In the genomic region with DNA sequence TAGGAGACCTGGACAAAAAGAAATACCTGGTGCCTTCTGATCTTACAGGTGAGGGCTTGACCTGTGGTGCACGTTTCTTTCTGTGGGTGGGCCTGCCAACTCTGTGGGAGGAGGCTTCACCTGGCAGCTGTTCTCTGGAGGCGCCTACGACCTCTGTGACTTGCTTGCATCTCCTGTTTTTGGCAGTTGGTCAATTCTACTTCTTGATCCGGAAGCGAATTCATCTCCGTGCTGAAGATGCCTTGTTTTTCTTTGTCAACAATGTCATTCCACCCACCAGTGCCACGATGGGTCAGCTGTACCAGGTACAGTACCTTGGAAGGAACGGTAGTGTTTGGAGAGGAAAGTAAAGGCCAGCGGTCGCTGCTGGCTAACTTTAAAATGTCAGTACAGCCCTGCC, we compare ENCODE assay signal across 8 mouse cellular contexts. TPM values are rescaled to one million over a fixed set of nuclear protein-coding genes. Genes with fewer than 3 reads are reported as not detected.
DNase-seq lines count a peak whose midpoint lies in the region; ATAC-seq and TF ChIP-seq lines count a peak whose summit lies in the region.

No protein-coding gene starts in this region.

- WGBS in spleen, adult 2 months = 75% methylated on average over 10 of the region's 10 CpGs
- 71% methylated on average over 10 of the region's 10 CpGs for WGBS in heart, embryonic 16.5 days
- WGBS in limb, embryonic 13.5 days = 84% methylated on average over 10 of the region's 10 CpGs
- 77% methylated on average over 10 of the region's 10 CpGs for WGBS in stomach, embryonic 14.5 days

- H3K27ac ChIP-seq in spleen, adult 2 months (ENCODE audit: insufficient read depth, low read length) = no peak overlapping the region
- H3K27ac ChIP-seq in heart, embryonic 16.5 days (ENCODE audit: low read length) = no peak overlapping the region
- no peak overlapping the region for H3K27ac ChIP-seq in limb, embryonic 13.5 days
- H3K27ac ChIP-seq in stomach, embryonic 14.5 days (ENCODE audit: low read length) = no peak overlapping the region

- DNase-seq in spleen, adult 2 months (ENCODE audit: low read depth in 1 of 2, low spot score in 2 of 2) = no peak
- no peak for DNase-seq in spleen, postnatal 10 days (ENCODE audit: low spot score in 2 of 2)
- DNase-seq in layer of hippocampus, adult 18-20 months (ENCODE audit: low spot score in 2 of 2) = no peak
- no peak for DNase-seq in frontal cortex, postnatal 25 days (ENCODE audit: low spot score in 2 of 2)
- no peak for DNase-seq in thymus, postnatal 10 days (ENCODE audit: low spot score in 2 of 2)

- TF ChIP-seq CTCF in spleen, adult 2 months (IDR thresholded peaks at IDR 0.05; ENCODE audit: extremely low read depth, insufficient read depth, insufficient read length, insufficient replicate concordance) = no peak

- peak overlapping the region; percentile 93 for H3K4me2 ChIP-seq in heart, embryonic 16.5 days (ENCODE audit: low read depth, low read length)
- H3K4me2 ChIP-seq in limb, embryonic 13.5 days (replicated peaks) = peak overlapping the region; percentile 72
- H3K4me2 ChIP-seq in stomach, embryonic 14.5 days (replicated peaks; ENCODE audit: low read depth, low read length) = peak overlapping the region; percentile 63

- H3K4me3 ChIP-seq in spleen, adult 2 months (ENCODE audit: extremely low read depth, insufficient read depth, insufficient read length) = peak overlapping the region; percentile 37; the same call in 1 of the 2 replicates
- peak overlapping the region; percentile 96 for H3K4me3 ChIP-seq in heart, embryonic 16.5 days (ENCODE audit: low read length)
- H3K4me3 ChIP-seq in limb, embryonic 13.5 days = peak overlapping the region; percentile 80
- H3K4me3 ChIP-seq in stomach, embryonic 14.5 days (ENCODE audit: low read depth, low read length) = peak overlapping the region; percentile 74

- peak overlapping the region; percentile 96 for H3K9ac ChIP-seq in heart, embryonic 16.5 days (ENCODE audit: low read length)
- peak overlapping the region; percentile 89 for H3K9ac ChIP-seq in limb, embryonic 13.5 days
- H3K9ac ChIP-seq in stomach, embryonic 14.5 days (replicated peaks; ENCODE audit: low read depth, low read length) = peak overlapping the region; percentile 81

- no peaks in the 10 kb centered on the region for H3K27me3 ChIP-seq in spleen, adult 2 months (ENCODE audit: control insufficient read depth, insufficient read depth, low read length)
- no peaks in the 10 kb centered on the region for H3K27me3 ChIP-seq in heart, embryonic 16.5 days (ENCODE audit: control insufficient read depth, insufficient read depth, low read length)
- H3K27me3 ChIP-seq in limb, embryonic 13.5 days = no peaks in the 10 kb centered on the region
- H3K27me3 ChIP-seq in stomach, embryonic 14.5 days (ENCODE audit: control insufficient read depth, insufficient read depth, low read length) = no peaks in the 10 kb centered on the region

- no peak for ATAC-seq in heart, embryonic 16.5 days (replicated peaks; ENCODE audit: extremely low read depth, insufficient read depth, low FRiP score)
- ATAC-seq in limb, embryonic 13.5 days (ENCODE audit: low FRiP score, low read depth) = no peak
- no peak for ATAC-seq in stomach, embryonic 14.5 days (ENCODE audit: insufficient number of reproducible peaks, insufficient read depth, low FRiP score, low read depth)

- H3K4me1 ChIP-seq in spleen, adult 2 months (ENCODE audit: control insufficient read depth, insufficient read depth, insufficient read length) = peaks cover 7% of the 10 kb centered on the region; the same call in 1 of the 2 replicates
- peaks cover 20% of the 10 kb centered on the region for H3K4me1 ChIP-seq in heart, embryonic 16.5 days (ENCODE audit: control insufficient read depth, insufficient read depth, low read length)
- H3K4me1 ChIP-seq in limb, embryonic 13.5 days = peaks cover 31% of the 10 kb centered on the region
- H3K4me1 ChIP-seq in stomach, embryonic 14.5 days (ENCODE audit: control insufficient read depth, insufficient read depth, low read length) = peaks cover 10% of the 10 kb centered on the region

- H3K9me3 ChIP-seq in heart, embryonic 16.5 days (replicated peaks; ENCODE audit: control insufficient read depth, low read length) = no peaks in the 10 kb centered on the region
- no peaks in the 10 kb centered on the region for H3K9me3 ChIP-seq in limb, embryonic 13.5 days
- no peaks in the 10 kb centered on the region for H3K9me3 ChIP-seq in stomach, embryonic 14.5 days (ENCODE audit: control insufficient read depth, low read depth, low read length)

- no peak for TF ChIP-seq POLR2A in spleen, adult 2 months (IDR thresholded peaks at IDR 0.05; ENCODE audit: low read depth, low read length)

- H3K36me3 ChIP-seq in spleen, adult 2 months (ENCODE audit: control insufficient read depth, insufficient read depth, low read length) = peaks cover 17% of the 10 kb centered on the region
- peaks cover 37% of the 10 kb centered on the region for H3K36me3 ChIP-seq in heart, embryonic 16.5 days (ENCODE audit: control insufficient read depth, insufficient read depth)
- H3K36me3 ChIP-seq in limb, embryonic 13.5 days = peaks cover 47% of the 10 kb centered on the region
- H3K36me3 ChIP-seq in stomach, embryonic 14.5 days (ENCODE audit: control insufficient read depth, insufficient read depth, low read length) = peaks cover 24% of the 10 kb centered on the region

RNA-seq across cellular contexts. Expression of gene Gabarap, which starts 1.5 kb away (rescaled TPM):
- 235 and 251 TPM in 2 replicates for polyA plus RNA-seq in spleen, adult 2 months (2012; rRNA removed)
- 421 and 428 TPM in 2 replicates for polyA plus RNA-seq in heart, embryonic 16.5 days (2015; fragmentation: Nextera tagmentation; extraction: Ambion mirVana)
- polyA plus RNA-seq in limb, embryonic 13.5 days (2015; fragmentation: Nextera tagmentation; extraction: Ambion mirVana) = 499 and 506 TPM in 2 replicates
- polyA plus RNA-seq in stomach, embryonic 14.5 days (2014; fragmentation: Nextera tagmentation; extraction: Ambion mirVana) = 496 and 523 TPM in 2 replicates
- total RNA-seq in layer of hippocampus, adult 18-20 months (2021) = 100 to 1,000 TPM; 238 to 240 TPM

RNA-seq across cellular contexts. Expression of gene Phf23, which starts 3.2 kb away (rescaled TPM):
- polyA plus RNA-seq in spleen, adult 2 months (2012; rRNA removed) = 13.8 and 21.4 TPM in 2 replicates
- polyA plus RNA-seq in heart, embryonic 16.5 days (2015; fragmentation: Nextera tagmentation; extraction: Ambion mirVana) = 42.0 and 43.9 TPM in 2 replicates
- polyA plus RNA-seq in limb, embryonic 13.5 days (2015; fragmentation: Nextera tagmentation; extraction: Ambion mirVana) = 95.9 and 101 TPM in 2 replicates
- 40.2 and 47.9 TPM in 2 replicates for polyA plus RNA-seq in stomach, embryonic 14.5 days (2014; fragmentation: Nextera tagmentation; extraction: Ambion mirVana)
- 10 to 100 TPM; 50.3 TPM for total RNA-seq in layer of hippocampus, adult 18-20 months (2021)

RNA-seq across cellular contexts. Expression of gene Dvl2, which starts 8.0 kb away (rescaled TPM):
- polyA plus RNA-seq in spleen, adult 2 months (2012; rRNA removed) = 21.4 and 22.3 TPM in 2 replicates
- 17.1 and 19.2 TPM in 2 replicates for polyA plus RNA-seq in heart, embryonic 16.5 days (2015; fragmentation: Nextera tagmentation; extraction: Ambion mirVana)
- polyA plus RNA-seq in limb, embryonic 13.5 days (2015; fragmentation: Nextera tagmentation; extraction: Ambion mirVana) = 54.3 and 59.8 TPM in 2 replicates
- polyA plus RNA-seq in stomach, embryonic 14.5 days (2014; fragmentation: Nextera tagmentation; extraction: Ambion mirVana) = 29.0 and 29.9 TPM in 2 replicates
- total RNA-seq in layer of hippocampus, adult 18-20 months (2021) = 10 to 100 TPM; 33.0 to 38.7 TPM

RNA-seq across cellular contexts. Expression of gene Elp5, which starts 10.1 kb away (rescaled TPM):
- polyA plus RNA-seq in spleen, adult 2 months (2012; rRNA removed) = 32.5 and 33.3 TPM in 2 replicates
- polyA plus RNA-seq in heart, embryonic 16.5 days (2015; fragmentation: Nextera tagmentation; extraction: Ambion mirVana) = 111 and 116 TPM in 2 replicates
- polyA plus RNA-seq in limb, embryonic 13.5 days (2015; fragmentation: Nextera tagmentation; extraction: Ambion mirVana) = 126 and 134 TPM in 2 replicates
- 104 and 111 TPM in 2 replicates for polyA plus RNA-seq in stomach, embryonic 14.5 days (2014; fragmentation: Nextera tagmentation; extraction: Ambion mirVana)
- 10 to 100 TPM; 76.7 to 80.1 TPM for total RNA-seq in layer of hippocampus, adult 18-20 months (2021)

RNA-seq across cellular contexts. Expression of gene Ctdnep1, which starts 11.4 kb away (rescaled TPM):
- polyA plus RNA-seq in spleen, adult 2 months (2012; rRNA removed) = 75.8 and 87.9 TPM in 2 replicates
- polyA plus RNA-seq in heart, embryonic 16.5 days (2015; fragmentation: Nextera tagmentation; extraction: Ambion mirVana) = 23.9 and 25.0 TPM in 2 replicates
- polyA plus RNA-seq in limb, embryonic 13.5 days (2015; fragmentation: Nextera tagmentation; extraction: Ambion mirVana) = 30.8 and 31.2 TPM in 2 replicates
- 27.2 and 29.5 TPM in 2 replicates for polyA plus RNA-seq in stomach, embryonic 14.5 days (2014; fragmentation: Nextera tagmentation; extraction: Ambion mirVana)
- 100 to 1,000 TPM; 110 to 111 TPM for total RNA-seq in layer of hippocampus, adult 18-20 months (2021)

Comparison
In these comparisons a context has a peak if more than half of its experiments do, and no peak if none do; other contexts are left out.
1. H3K4me3 ChIP-seq: peak in every context shown above with its lines; median percentile 96 in heart, embryonic 16.5 days; 80 in limb, embryonic 13.5 days; 74 in stomach, embryonic 14.5 days; 37 in spleen, adult 2 months.